Mouse (Mus musculus) limb, embryonic 10.5 days (tissue): ENCODE results near the gene Rfesd. TPM values are rescaled to one million over a fixed set of nuclear protein-coding genes. Genes with fewer than 3 reads are reported as not detected.
A peak's percentile ranks its signal among the peaks of the same experiment; 100 is the strongest.

ENCODE experiments used
- DNase-seq: peaks from one replicate; pipeline ENCODE4 v3.0.0-alpha.2; 2017; ENCODE audit warnings: low spot score
- H3K27ac ChIP-seq: fragments of 300-500 bp; sonication (generic); 2 replicates; pipeline ENCODE4 v1.5.1; 2016; ENCODE audit warnings: mild to moderate bottlenecking
- H3K27me3 ChIP-seq: fragments of 300-500 bp; sonication (generic); 2 replicates; pipeline ENCODE4 v1.6.1; 2016; ENCODE audit warnings: low read depth, mild to moderate bottlenecking; ENCODE audit not compliant: poor library complexity, severe bottlenecking
- H3K36me3 ChIP-seq: fragments of 300-500 bp; sonication (generic); 2 replicates; pipeline ENCODE4 v1.6.1; 2016; ENCODE audit warnings: mild to moderate bottlenecking, moderate library complexity
- H3K4me1 ChIP-seq: fragments of 300-500 bp; sonication (generic); 2 replicates; pipeline ENCODE4 v1.6.1; 2016
- H3K4me3 ChIP-seq: fragments of 300-500 bp; sonication (generic); 2 replicates; pipeline ENCODE4 v1.5.1; 2016; ENCODE audit warnings: mild to moderate bottlenecking, moderate library complexity
- H3K9me3 ChIP-seq: fragments of 300-500 bp; sonication (generic); replicated peaks from 2 replicates; pipeline ENCODE4 v1.6.1; 2016; ENCODE audit warnings: mild to moderate bottlenecking
- WGBS: fragments of 180-500 bp; shearing (Covaris S2); methylation state at CpG from one replicate; pipeline ENCODE4 v1.1.7; 2016; 5-methylcytosine and 5-hydroxymethylcytosine counted together
- polyA plus RNA-seq: library from polyadenylated mRNA; unstranded; fragments of >200 nt; fragmentation: Nextera tagmentation; extraction: Ambion mirVana; gene quantifications from 2 replicates; pipeline ENCODE4 v1.2.1, GENCODE M21; 2016

The Rfesd gene
- 24.5 and 25.7 TPM in 2 replicates for polyA plus RNA-seq

GRCm38 (mm10) chr13:76017974-76018843 is at the start of gene Rfesd:
Gene Rfesd (minus strand): TSS chr13:76018719.
- peak; percentile 99 for DNase-seq
- Histone ChIP-seq H3K27me3 (no peaks in the 10 kb centered on the region), H3K36me3 (no peaks in the 10 kb centered on the region), H3K9me3 (no peaks in the 10 kb centered on the region), H3K27ac (peak within 1 kb of the TSS; percentile 93), H3K4me1 (peaks cover 7% of the 10 kb centered on the region), H3K4me3 (peak within 1 kb of the TSS; percentile 79)
- under 1% methylated on average over 50 of the region's 50 CpGs for WGBS

GRCm38 (mm10) chr13:76064363-76064945 is 45.9 kb upstream of the Rfesd start:
- 81% methylated on average over 13 of the region's 13 CpGs for WGBS
- H3K9me3 ChIP-seq: no peaks in the 10 kb centered on the region
- DNase-seq: peak; percentile 37
- H3K27ac ChIP-seq: peak overlapping the region; percentile 58; the same call in 1 of the 2 replicates
- peaks cover 10% of the 10 kb centered on the region for H3K4me1 ChIP-seq
- no peak overlapping the region for H3K4me3 ChIP-seq
- no peaks in the 10 kb centered on the region for H3K27me3 ChIP-seq
- peaks cover 16% of the 10 kb centered on the region for H3K36me3 ChIP-seq

DNA sequence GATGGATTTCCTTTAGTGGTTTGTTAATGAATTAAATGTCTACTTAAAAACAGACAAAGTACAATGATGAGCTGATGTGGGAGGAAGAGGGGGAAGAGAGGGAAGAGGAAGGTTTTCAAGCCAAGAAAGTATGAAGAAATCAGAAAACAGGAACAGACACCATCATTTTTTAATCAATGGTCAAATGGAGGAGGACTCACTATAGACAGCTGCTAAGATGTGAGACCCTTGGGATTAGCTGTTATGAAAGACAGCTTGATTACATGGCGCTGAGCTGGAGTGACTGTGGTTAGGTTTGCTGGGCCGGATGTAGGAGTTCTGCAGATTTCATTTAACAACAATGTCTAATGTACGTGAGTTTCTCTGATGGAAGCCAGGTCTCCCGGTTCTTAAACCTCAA is 45.0 kb upstream of the Rfesd start:
- Histone ChIP-seq H3K4me1 (peaks cover 10% of the 10 kb centered on the region), H3K27ac (no peak overlapping the region), H3K36me3 (peaks cover 16% of the 10 kb centered on the region), H3K27me3 (no peaks in the 10 kb centered on the region), H3K4me3 (no peak overlapping the region), H3K9me3 (no peaks in the 10 kb centered on the region)
- no peak for DNase-seq
- WGBS: 94% methylated on average over 4 of the region's 4 CpGs

GRCm38 (mm10) chr13:76062569-76062968 is 44.0 kb upstream of the Rfesd start:
- H3K4me1 ChIP-seq: peaks cover 10% of the 10 kb centered on the region
- WGBS: 96% methylated on average over 3 of the region's 3 CpGs
- H3K9me3 ChIP-seq: no peaks in the 10 kb centered on the region
- peaks cover 8% of the 10 kb centered on the region for H3K27me3 ChIP-seq
- H3K36me3 ChIP-seq: peaks cover 16% of the 10 kb centered on the region
- H3K4me3 ChIP-seq: no peak overlapping the region
- no peak overlapping the region for H3K27ac ChIP-seq
- no peak for DNase-seq

GRCm38 (mm10) chr13:76062126-76062525 is 43.6 kb upstream of the Rfesd start:
- Histone ChIP-seq H3K4me3 (no peak overlapping the region), H3K4me1 (peaks cover 10% of the 10 kb centered on the region), H3K27me3 (peaks cover 12% of the 10 kb centered on the region), H3K9me3 (no peaks in the 10 kb centered on the region), H3K36me3 (peaks cover 16% of the 10 kb centered on the region), H3K27ac (no peak overlapping the region)
- 95% methylated on average over 3 of the region's 3 CpGs for WGBS
- no peak for DNase-seq

DNA sequence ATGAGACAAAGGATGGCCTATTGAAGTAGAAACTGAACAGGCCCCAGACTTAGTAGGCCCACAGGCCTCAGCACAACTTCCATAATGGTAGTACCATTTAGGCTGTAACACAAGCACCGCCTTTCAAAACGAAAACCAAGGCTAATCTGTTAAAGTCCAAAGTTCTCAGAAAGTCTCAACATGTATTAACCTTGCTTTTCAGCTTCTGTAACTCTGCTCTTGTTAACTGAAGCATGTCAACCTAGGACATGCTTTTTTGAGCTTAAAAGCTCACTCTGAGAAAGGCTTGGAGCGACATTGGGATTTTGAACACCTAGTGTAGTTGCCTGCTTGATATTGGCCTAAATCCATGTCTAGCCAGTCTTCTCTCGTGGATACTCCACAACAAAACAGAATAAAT is 41.1 kb upstream of the Rfesd start:
- H3K9me3 ChIP-seq: no peaks in the 10 kb centered on the region
- H3K4me1 ChIP-seq: peaks cover 23% of the 10 kb centered on the region
- H3K36me3 ChIP-seq: peaks cover 9% of the 10 kb centered on the region
- H3K27ac ChIP-seq: no peak overlapping the region
- WGBS: 93% methylated on average over 4 of the region's 4 CpGs
- DNase-seq: no peak
- H3K27me3 ChIP-seq: peaks cover 38% of the 10 kb centered on the region
- H3K4me3 ChIP-seq: no peak overlapping the region

GRCm38 (mm10) chr13:76057267-76058069 is 38.9 kb upstream of the Rfesd start:
- DNase-seq: no peak
- Histone ChIP-seq H3K27me3 (peaks cover 59% of the 10 kb centered on the region), H3K36me3 (peaks cover 4% of the 10 kb centered on the region; the same call in 1 of the 2 replicates), H3K4me3 (no peak overlapping the region), H3K27ac (no peak overlapping the region), H3K4me1 (peaks cover 16% of the 10 kb centered on the region), H3K9me3 (no peaks in the 10 kb centered on the region)
- 70% methylated on average over 10 of the region's 10 CpGs for WGBS

GRCm38 (mm10) chr13:76056896-76057266 is 38.4 kb upstream of the Rfesd start, which contains the start of gene Gpr150:
Gene Gpr150 (minus strand): TSS chr13:76056996.
- H3K36me3 ChIP-seq: no peaks in the 10 kb centered on the region
- WGBS: 8% methylated on average over 10 of the region's 10 CpGs
- DNase-seq: no peak
- peak within 1 kb of the TSS; percentile 66 for H3K27ac ChIP-seq
- H3K4me1 ChIP-seq: peaks cover 16% of the 10 kb centered on the region
- no peaks in the 10 kb centered on the region for H3K9me3 ChIP-seq
- peak within 1 kb of the TSS; percentile 56 for H3K4me3 ChIP-seq
- H3K27me3 ChIP-seq: peaks cover 61% of the 10 kb centered on the region

DNA sequence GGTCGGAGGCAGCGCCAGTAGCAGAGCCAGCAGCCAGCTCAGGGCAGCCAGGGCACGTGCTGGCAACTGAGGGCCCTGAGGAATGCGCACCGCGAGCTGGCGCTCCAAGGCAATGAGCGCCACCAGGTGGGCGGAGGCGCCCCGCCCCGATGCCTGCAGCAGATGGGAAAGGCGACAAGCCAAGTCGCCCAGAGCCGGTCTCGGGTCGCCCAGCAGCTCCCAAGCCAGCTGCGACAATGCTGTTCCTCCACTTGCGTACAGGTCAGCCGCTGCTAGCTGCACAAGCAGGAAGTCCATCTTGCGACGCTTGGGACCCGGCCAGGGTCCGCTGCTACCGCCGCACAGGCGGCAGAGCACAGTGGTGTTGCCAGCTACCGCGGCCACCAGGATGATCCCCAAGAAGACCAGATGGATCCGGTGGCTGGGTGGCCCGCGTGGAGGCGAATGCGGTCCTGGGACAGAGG is 37.8 kb upstream of the Rfesd start:
- Histone ChIP-seq H3K27me3 (peaks cover 61% of the 10 kb centered on the region), H3K4me1 (peaks cover 16% of the 10 kb centered on the region), H3K36me3 (no peaks in the 10 kb centered on the region), H3K27ac (peak overlapping the region; percentile 66), H3K4me3 (peak overlapping the region; percentile 56), H3K9me3 (no peaks in the 10 kb centered on the region)
- peak; percentile 86 for DNase-seq
- under 1% methylated on average over 34 of the region's 34 CpGs for WGBS

- WGBS: under 1% methylated on average over 59 of the region's 59 CpGs
- DNase-seq: peak; percentile 69
- peak overlapping the region; percentile 66 for H3K27ac ChIP-seq
- H3K4me1 ChIP-seq: peaks cover 16% of the 10 kb centered on the region
- H3K9me3 ChIP-seq: no peaks in the 10 kb centered on the region
- H3K27me3 ChIP-seq: peaks cover 61% of the 10 kb centered on the region
- no peaks in the 10 kb centered on the region for H3K36me3 ChIP-seq
- H3K4me3 ChIP-seq: peak overlapping the region; percentile 56
Measured at GRCm38 (mm10) chr13:76055391-76056232, 37.1 kb upstream of the Rfesd start.

- Histone ChIP-seq H3K36me3 (no peaks in the 10 kb centered on the region), H3K27me3 (no peaks in the 10 kb centered on the region), H3K4me1 (no peaks in the 10 kb centered on the region), H3K9me3 (no peaks in the 10 kb centered on the region), H3K4me3 (no peak overlapping the region), H3K27ac (no peak overlapping the region)
- no peak for DNase-seq
Measured at GRCm38 (mm10) chr13:76044971-76045370, 26.5 kb upstream of the Rfesd start.

DNA sequence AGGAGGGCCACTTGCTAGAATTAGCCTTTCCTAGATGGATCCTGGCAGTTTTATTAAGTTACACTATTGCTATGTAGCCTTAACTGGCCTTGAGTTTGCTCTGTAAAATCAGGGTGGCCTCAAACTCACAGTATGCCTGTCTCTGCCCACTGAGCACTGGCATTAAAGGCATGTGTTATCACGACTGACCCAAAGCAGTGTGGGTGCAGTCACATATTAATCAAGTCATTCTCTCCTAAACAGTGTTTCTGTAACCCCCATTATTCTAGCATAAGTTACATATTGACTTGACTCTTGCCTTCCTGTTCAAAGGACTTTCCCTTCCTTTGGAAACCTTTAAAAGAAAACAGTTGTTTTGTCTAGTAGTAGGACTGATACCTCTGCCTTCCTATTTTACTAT is 23.9 kb upstream of the Rfesd start:
- DNase-seq: no peak
- Histone ChIP-seq H3K27me3 (no peaks in the 10 kb centered on the region), H3K36me3 (no peaks in the 10 kb centered on the region), H3K27ac (no peak overlapping the region), H3K9me3 (no peaks in the 10 kb centered on the region), H3K4me1 (no peaks in the 10 kb centered on the region), H3K4me3 (no peak overlapping the region)
- 81% methylated on average over 1 of the region's 1 CpGs for WGBS
